Mouse (Mus musculus) embryonic fibroblast, embryonic 13.5 days (primary cell): ENCODE measurements around the gene Dusp5.
"Not testable (repeated sequence)": the region's sequence is repeated elsewhere in the genome, so short reads cannot be mapped to it uniquely, and the experiment has no call there.

ENCODE experiments used
- CTCF ChIP-seq: IDR thresholded peaks from 2 replicates; pipeline ENCODE4 v1.5.1; 2011; ENCODE audit warnings: mild to moderate bottlenecking, control low read depth, low read length, moderate library complexity, borderline replicate concordance; ENCODE audit not compliant: insufficient read depth
- POLR2A ChIP-seq: IDR thresholded peaks from 2 replicates; pipeline ENCODE4 v1.6.1; 2011; ENCODE audit warnings: low read depth, mild to moderate bottlenecking, control low read depth, low read length, moderate library complexity

- not testable (repeated sequence) for TF ChIP-seq POLR2A, CTCF
Measured at GRCm38 (mm10) chr19:53501239-53501638, 27.7 kb upstream of the Dusp5 start.
